Mouse (Mus musculus) CH12.LX (cell line): ENCODE data around the gene Ptprk.

Experiments used
- CTCF ChIP-seq, 2 experiments: IDR thresholded peaks in 1 of 2; conservative IDR thresholded peaks in 1 of 2; 2 replicates each; pipeline ENCODE4 v1.5.1; 2011 to 2012; ENCODE audit warnings: low read depth in 2 of 2, low read length in 2 of 2, improper control_type of control experiment in 1 of 2, inconsistent platforms in 1 of 2, mild to moderate bottlenecking in 1 of 2, moderate library complexity in 1 of 2
- MAFK ChIP-seq: IDR thresholded peaks from 2 replicates; pipeline ENCODE4 v1.6.1; 2011; ENCODE audit warnings: low read length, improper control_type of control experiment; ENCODE audit not compliant: insufficient replicate concordance

GRCm38 (mm10) chr10:28636096-28636495 is 561.5 kb downstream of the Ptprk start:
- TF ChIP-seq MAFK (no peak), CTCF (conservative IDR thresholded peaks at IDR 0.05 in 1 of 2, IDR thresholded peaks at IDR 0.05 in 1 of 2; ENCODE audit: low read depth in 2 of 2, low read length in 2 of 2) (no peak)
